Mouse (Mus musculus): ENCODE results near the gene Ccdc124. TPM values are rescaled to one million over a fixed set of nuclear protein-coding genes. Genes with fewer than 3 reads are reported as not detected.

Gene Ccdc124
- total RNA-seq, 2 experiments from 2014 or later: 42.0 to 42.6 TPM

DNA sequence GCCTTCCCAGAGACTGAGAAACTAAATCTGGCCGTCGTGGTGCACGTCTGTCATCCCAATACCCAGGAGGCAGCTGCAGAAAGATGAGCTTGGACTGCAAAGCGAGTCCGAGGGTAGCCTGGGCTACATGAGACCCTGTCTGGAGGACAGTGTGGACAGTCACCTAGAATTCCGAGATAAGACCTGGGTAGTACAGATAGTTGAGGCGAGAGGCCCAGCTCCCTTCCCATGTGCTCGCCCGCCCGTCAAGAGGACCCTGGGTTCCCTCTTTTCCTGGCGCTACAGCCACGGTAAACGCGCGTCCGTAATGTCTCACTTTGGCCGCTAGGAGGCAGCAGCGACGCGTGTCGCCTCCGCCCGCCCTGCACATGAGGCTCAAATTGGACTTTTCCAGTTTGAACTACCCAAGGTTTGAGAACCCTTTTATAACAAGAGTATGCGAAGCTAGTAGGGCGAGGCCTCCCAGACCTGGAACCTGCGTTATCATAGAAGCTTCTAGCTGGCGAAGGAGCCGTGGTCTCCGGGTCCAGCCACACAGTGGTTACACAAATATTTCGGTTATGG is 52.3 kb downstream of the Ccdc124 start:
- peak; percentile 81 for DNase-seq

GRCm38 (mm10) chr8:70820101-70820935 is 53.4 kb downstream of the Ccdc124 start:
- peak; percentile 56 for DNase-seq

Small RNA genes lying within 50 kb of the gene (microRNA-seq; reads per million reads assigned to microRNA genes)
- not detected for gene Mir7067

Other genes with a start within 250 kb of the Ccdc124 start
- gene Gdf15, start 241.5 kb downstream of the Ccdc124 start, total RNA-seq (2021): 1 to 10 TPM in 1 of 2 experiments, under 1 TPM in 1; 0.79 to 1.7 TPM
- gene Pgpep1, start 213.5 kb downstream of the Ccdc124 start, total RNA-seq (2021): 10 to 100 TPM; 65.7 to 80.6 TPM
- 10 to 100 TPM; 91.5 to 94.7 TPM for gene Lsm4, start 200.7 kb downstream of the Ccdc124 start, total RNA-seq (2021)
- gene Jund, start 175.0 kb downstream of the Ccdc124 start, total RNA-seq (2021): 100 to 1,000 TPM; 149 to 185 TPM
- under 1 TPM; 0.15 to 0.30 TPM for gene Iqcn, start 170.5 kb downstream of the Ccdc124 start, total RNA-seq (2021)
- gene Gm3336, start 155.4 kb downstream of the Ccdc124 start, total RNA-seq (2021): not detected
- 1 to 10 TPM; 2.4 to 2.8 TPM for gene Pde4c, start 150.2 kb downstream of the Ccdc124 start, total RNA-seq (2021)
- 10 to 100 TPM; 53.3 to 53.9 TPM for gene Rab3a, start 119.3 kb downstream of the Ccdc124 start, total RNA-seq (2021)
- gene Mpv17l2, start 113.0 kb downstream of the Ccdc124 start, total RNA-seq (2021): 100 to 1,000 TPM in 1 of 2 experiments, 10 to 100 TPM in 1; 92.9 to 106 TPM
- gene Pik3r2, start 97.2 kb downstream of the Ccdc124 start, total RNA-seq (2021): 10 to 100 TPM; 37.7 to 46.4 TPM
- 10 to 100 TPM; 17.7 to 22.8 TPM for gene Mast3, start 68.9 kb downstream of the Ccdc124 start, total RNA-seq (2021)
- gene Il12rb1, start 65.5 kb downstream of the Ccdc124 start, total RNA-seq (2021): under 1 TPM; 0.67 to 0.87 TPM
- 10 to 100 TPM; 11.2 to 13.8 TPM for gene Arrdc2, start 34.2 kb downstream of the Ccdc124 start, total RNA-seq (2021)
- gene Kcnn1, start 10.7 kb downstream of the Ccdc124 start, total RNA-seq (2021): 1 to 10 TPM; 3.0 to 3.1 TPM
- gene Slc5a5, start 18.8 kb upstream of the Ccdc124 start, total RNA-seq (2021): under 1 TPM; 0.27 to 0.42 TPM
- 1,000 to 10,000 TPM; 1,717 to 1,755 TPM for gene Rpl18a, start 23.5 kb upstream of the Ccdc124 start, total RNA-seq (2021)
- gene Map1s, start 32.0 kb upstream of the Ccdc124 start, total RNA-seq (2021): 10 to 100 TPM; 26.7 to 30.2 TPM